Mouse (Mus musculus) cortical plate, adult 2 months (tissue): ENCODE measurements around the gene Crtap.
"Not testable (repeated sequence)": the region's sequence is repeated elsewhere in the genome, so short reads cannot be mapped to it uniquely, and the experiment has no call there.

Experiments
- CTCF ChIP-seq: fragments of 200-500 bp; IDR thresholded peaks from 2 replicates; pipeline ENCODE4 v1.5.1; 2011; ENCODE audit warnings: mild to moderate bottlenecking, control low read depth, low read length; ENCODE audit not compliant: insufficient read depth; ENCODE audit errors: extremely low read depth
- POLR2A ChIP-seq: fragments of 200-500 bp; IDR thresholded peaks from 2 replicates; pipeline ENCODE4 v1.6.1; 2011; ENCODE audit warnings: mild to moderate bottlenecking, low read length, control low read depth; ENCODE audit not compliant: insufficient read depth; ENCODE audit errors: extremely low read depth

DNA sequence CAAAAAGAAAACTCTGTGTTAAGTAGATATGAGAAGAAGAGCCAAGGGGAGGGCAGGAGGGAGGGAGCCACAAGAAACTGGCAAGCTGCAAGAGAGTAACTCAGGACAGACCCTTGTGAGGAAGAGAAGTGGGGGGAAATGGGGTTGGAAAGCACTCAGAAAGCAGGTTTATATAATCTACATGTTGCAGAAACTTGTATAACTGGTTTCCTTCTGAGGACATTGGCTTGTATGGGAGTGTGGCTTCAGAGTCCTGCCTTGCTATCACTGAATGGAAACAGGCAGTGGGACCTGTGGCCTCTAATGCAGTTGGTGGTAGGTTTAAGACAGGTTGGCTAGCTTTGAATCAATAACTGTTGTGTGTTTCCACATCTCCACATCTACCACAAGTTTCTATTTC is 62.1 kb downstream of the Crtap start:
- TF ChIP-seq CTCF, POLR2A: not testable (repeated sequence)
